Mouse (Mus musculus) neural tube, embryonic 11.5 days (tissue): Measurements from ENCODE around the gene Hap1. TPM values are rescaled to one million over a fixed set of nuclear protein-coding genes. Genes with fewer than 3 reads are reported as not detected.
"Not testable (repeated sequence)": the region's sequence is repeated elsewhere in the genome, so short reads cannot be mapped to it uniquely, and the experiment has no call there.

ENCODE experiments used
- ATAC-seq: fragments of 200-750 bp; cut with Nextera tagmentation; 2 replicates; pipeline ENCODE4 v1.8.0; 2017; ENCODE audit warnings: moderate number of reproducible peaks, mild to moderate bottlenecking, moderate TSS enrichment, moderate library complexity; ENCODE audit not compliant: insufficient read depth, low FRiP score, low TSS enrichment
- DNase-seq: peaks from one replicate; pipeline ENCODE4 v3.0.0-alpha.2; 2015; ENCODE audit warnings: low spot score
- H3K27ac ChIP-seq: fragments of 300-500 bp; sonication (generic); 2 replicates; pipeline ENCODE4 v1.5.1; 2014; ENCODE audit warnings: low read depth, mild to moderate bottlenecking, low read length
- H3K27me3 ChIP-seq: fragments of 300-500 bp; sonication (generic); 2 replicates; pipeline ENCODE4 v1.6.1; 2014; ENCODE audit warnings: mild to moderate bottlenecking, low read length, mixed read lengths; ENCODE audit not compliant: control insufficient read depth, insufficient read depth
- H3K36me3 ChIP-seq: fragments of 300-500 bp; sonication (generic); 2 replicates; pipeline ENCODE4 v1.6.1; 2014; ENCODE audit warnings: mild to moderate bottlenecking, low read length, moderate library complexity, mixed read lengths; ENCODE audit not compliant: control insufficient read depth, insufficient read depth
- H3K4me1 ChIP-seq: fragments of 300-500 bp; sonication (generic); 2 replicates; pipeline ENCODE4 v1.6.1; 2014; ENCODE audit warnings: low read length, mixed read lengths; ENCODE audit not compliant: control insufficient read depth, insufficient read depth
- H3K4me2 ChIP-seq: fragments of 300-500 bp; sonication (generic); 2 replicates; pipeline ENCODE4 v1.6.1; 2014; ENCODE audit warnings: low read depth, mild to moderate bottlenecking, moderate library complexity
- H3K4me3 ChIP-seq: fragments of 300-500 bp; sonication (generic); 2 replicates; pipeline ENCODE4 v1.5.1; 2014; ENCODE audit warnings: low read depth, low read length
- H3K9ac ChIP-seq: fragments of 300-500 bp; sonication (generic); 2 replicates; pipeline ENCODE4 v1.6.1; 2014; ENCODE audit warnings: mild to moderate bottlenecking, low read length
- H3K9me3 ChIP-seq: fragments of 300-500 bp; sonication (generic); 2 replicates; pipeline ENCODE4 v1.6.1; 2016; ENCODE audit warnings: low read length; ENCODE audit not compliant: control insufficient read depth
- WGBS: fragments of 180-500 bp; shearing (Covaris S2); extraction: QIAGEN DNeasy Blood & Tissue Kit; methylation state at CpG from one replicate; pipeline ENCODE4 v1.1.7; 2014; 5-methylcytosine and 5-hydroxymethylcytosine counted together
- polyA plus RNA-seq: library from polyadenylated mRNA; unstranded; fragments of >200 nt; fragmentation: Nextera tagmentation; extraction: Ambion mirVana; gene quantifications from 2 replicates; pipeline ENCODE4 v1.2.1, GENCODE M21; 2014

Gene Hap1
- polyA plus RNA-seq, 1 experiment from 2014 or later = 10.6 TPM

DNA sequence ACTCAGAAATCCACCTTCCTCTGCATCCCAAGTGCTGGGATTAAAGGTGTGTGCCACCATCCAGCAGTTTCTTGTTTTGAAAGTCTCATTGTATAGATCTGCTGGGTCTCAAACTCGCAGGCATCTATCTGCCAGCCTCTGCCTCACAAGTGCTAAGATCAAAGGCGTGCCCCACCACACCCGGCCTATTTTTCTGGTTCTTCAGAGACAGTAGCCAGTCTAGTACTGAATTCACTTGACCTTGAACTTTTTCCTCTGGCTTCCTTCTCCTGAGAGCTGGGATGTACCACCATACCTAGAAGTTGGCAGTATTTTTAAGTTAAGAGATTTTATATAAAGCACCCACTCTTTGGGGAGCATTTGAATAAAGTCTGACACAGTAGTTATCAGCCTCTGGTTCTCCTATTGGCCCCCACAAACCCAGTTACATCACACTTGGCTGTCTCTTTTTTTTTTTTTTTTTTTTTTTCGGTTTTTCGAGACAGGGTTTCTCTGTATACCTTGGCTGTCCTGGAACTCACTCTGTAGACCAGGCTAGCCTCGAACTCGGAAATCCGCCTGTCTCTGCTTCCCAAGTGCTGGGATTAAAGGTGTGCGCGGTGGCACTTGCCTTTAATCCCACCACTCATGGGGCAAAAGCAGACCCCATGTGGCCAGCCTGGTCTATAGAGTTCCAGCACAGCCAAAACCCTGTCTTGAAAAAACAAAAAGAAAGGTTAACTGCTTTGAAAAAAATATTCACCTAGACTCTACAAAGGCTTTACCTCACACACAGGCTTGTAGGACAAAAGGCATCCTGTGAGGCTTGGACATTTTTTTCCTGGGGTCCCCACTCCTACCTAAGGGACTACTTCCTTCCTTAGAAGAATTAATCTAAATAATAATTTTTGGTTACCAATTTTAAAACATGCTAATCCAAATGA lies 37.1 kb downstream of the Hap1 start:
- DNase-seq (no peak), ATAC-seq (no peak)
- Histone ChIP-seq H3K4me1 (no peaks in the 10 kb centered on the region; the same call in 1 of the 2 replicates), H3K27me3 (no peaks in the 10 kb centered on the region), H3K9ac (no peak overlapping the region), H3K36me3 (peaks cover 6% of the 10 kb centered on the region), H3K9me3 (no peaks in the 10 kb centered on the region), H3K4me3 (peak overlapping the region; percentile 18), H3K4me2 (peak overlapping the region; percentile 35), H3K27ac (no peak overlapping the region)
- 91% methylated on average over 10 of the region's 10 CpGs for WGBS

DNA sequence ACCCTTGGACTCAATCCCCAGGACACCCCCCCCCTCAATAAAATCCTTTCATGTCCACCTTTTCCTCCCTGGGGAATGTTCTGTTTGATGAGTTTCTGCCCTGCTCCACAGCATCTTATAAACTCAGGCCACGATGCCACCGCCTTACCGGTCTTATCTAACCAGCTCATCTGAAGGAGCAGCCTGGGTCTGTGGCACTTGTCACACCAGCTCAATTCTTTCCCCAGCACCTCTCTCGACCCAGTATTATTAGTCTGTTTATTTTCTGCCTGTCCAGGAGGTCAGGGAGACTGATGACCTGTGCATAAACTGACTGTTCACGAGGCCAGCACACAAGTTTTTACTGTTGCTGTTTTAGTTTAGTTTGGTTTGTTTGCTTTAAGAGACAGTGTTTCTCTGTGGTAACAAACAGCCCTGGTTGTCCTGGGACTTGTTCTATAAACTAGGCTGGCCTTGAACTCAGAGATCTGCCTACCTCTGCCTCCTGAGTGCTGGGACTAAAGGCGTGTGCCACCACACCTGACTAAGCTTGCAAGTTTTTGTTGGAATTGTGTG lies 38.0 kb downstream of the Hap1 start:
- no peak for DNase-seq
- Histone ChIP-seq H3K27me3 (no peaks in the 10 kb centered on the region), H3K36me3 (peaks cover 6% of the 10 kb centered on the region), H3K27ac (no peak overlapping the region), H3K4me3 (no peak overlapping the region), H3K9ac (no peak overlapping the region), H3K9me3 (no peaks in the 10 kb centered on the region), H3K4me1 (no peaks in the 10 kb centered on the region; the same call in 1 of the 2 replicates), H3K4me2 (no peak overlapping the region)
- no peak for ATAC-seq
- 76% methylated on average over 6 of the region's 6 CpGs for WGBS

DNA sequence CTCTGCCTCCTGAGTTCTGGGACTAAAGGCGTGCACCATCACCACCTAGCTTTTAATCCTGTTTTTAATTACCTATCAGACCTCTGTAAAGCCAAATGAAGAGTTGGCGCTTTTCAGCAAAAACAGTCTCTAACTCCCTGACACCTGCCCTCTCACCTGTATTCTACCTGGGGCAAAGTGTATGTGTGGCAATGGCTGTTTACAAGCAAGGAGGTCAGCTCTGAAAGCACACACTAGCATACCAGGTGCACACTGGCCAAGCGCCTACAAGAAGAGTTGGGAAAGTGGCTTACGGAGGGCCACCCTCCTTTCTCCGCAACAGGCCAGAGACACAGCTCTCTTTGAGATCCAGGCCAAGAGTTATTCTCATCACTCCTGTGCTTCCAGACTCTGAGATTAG lies 40.5 kb downstream of the Hap1 start:
- 93% methylated on average over 5 of the region's 5 CpGs for WGBS
- no peak overlapping the region for H3K4me2 ChIP-seq
- H3K4me1 ChIP-seq = no peaks in the 10 kb centered on the region
- no peaks in the 10 kb centered on the region for H3K36me3 ChIP-seq
- no peaks in the 10 kb centered on the region for H3K27me3 ChIP-seq
- H3K27ac ChIP-seq = no peak overlapping the region
- no peak overlapping the region for H3K4me3 ChIP-seq
- ATAC-seq (no peak), DNase-seq (no peak)
- no peaks in the 10 kb centered on the region for H3K9me3 ChIP-seq
- H3K9ac ChIP-seq = no peak overlapping the region

GRCm38 (mm10) chr11:100313424-100313823 lies 42.5 kb downstream of the Hap1 start:
- H3K9ac ChIP-seq = no peak overlapping the region
- ATAC-seq = no peak
- no peak for DNase-seq
- no peaks in the 10 kb centered on the region for H3K27me3 ChIP-seq
- no peak overlapping the region for H3K4me2 ChIP-seq
- no peak overlapping the region for H3K4me3 ChIP-seq
- no peaks in the 10 kb centered on the region for H3K36me3 ChIP-seq
- no peaks in the 10 kb centered on the region for H3K4me1 ChIP-seq
- 90% methylated on average over 6 of the region's 6 CpGs for WGBS
- H3K27ac ChIP-seq = no peak overlapping the region
- no peaks in the 10 kb centered on the region for H3K9me3 ChIP-seq

DNA sequence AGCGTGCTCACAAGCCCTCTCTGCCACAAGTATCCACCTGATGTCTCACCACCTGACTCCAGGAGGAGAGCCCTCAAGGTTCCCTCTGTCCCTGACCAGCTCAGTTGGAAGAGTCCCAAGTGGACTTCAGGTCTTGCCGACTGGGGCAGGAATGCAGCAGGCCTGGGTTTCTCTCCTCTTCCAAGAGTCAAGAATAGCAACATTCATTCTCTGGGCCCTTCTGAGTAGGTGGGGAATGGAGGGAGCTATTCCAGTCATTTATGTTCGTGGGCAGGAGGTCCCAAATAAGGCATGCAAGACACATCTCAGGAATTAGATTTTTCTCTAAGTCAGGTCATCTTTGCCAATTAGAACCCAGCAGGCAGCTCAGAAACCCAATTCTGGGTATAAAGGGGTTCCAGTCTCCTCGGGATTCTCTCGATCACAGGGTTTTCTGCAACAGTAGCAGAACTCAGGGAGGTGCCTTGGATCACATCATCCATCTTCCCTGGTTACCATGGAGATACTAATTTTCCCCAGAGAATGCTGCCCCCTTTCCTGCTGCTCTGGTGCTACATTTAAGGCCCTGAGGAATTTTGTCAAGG lies 43.7 kb downstream of the Hap1 start:
- no peak overlapping the region for H3K4me2 ChIP-seq
- DNase-seq (no peak), ATAC-seq (no peak)

DNA sequence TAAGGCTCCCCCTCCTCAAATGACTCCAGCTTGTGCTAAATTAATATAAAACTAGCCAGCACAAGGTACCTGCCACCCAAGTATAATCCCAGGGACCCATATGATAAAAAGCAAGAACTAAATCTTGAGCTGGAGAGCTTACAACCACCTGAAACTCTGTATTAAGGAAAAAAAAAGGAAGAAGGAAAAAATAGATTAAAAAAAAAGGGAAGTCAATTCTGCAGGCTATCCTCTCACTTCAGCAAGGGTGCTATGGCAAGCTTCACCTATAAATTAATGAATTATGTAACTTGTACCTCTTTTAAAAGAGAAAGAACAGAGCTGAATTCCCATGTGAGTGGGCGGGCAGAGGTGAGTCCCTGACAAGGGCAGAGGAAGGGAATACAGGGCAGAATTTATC lies 44.3 kb downstream of the Hap1 start:
- no peak for DNase-seq
- H3K27ac ChIP-seq = no peak overlapping the region

More for the DNA sequence above, 43.7 kb downstream of the Hap1 start:
- Histone ChIP-seq H3K4me1 (no peaks in the 10 kb centered on the region), H3K27ac (no peak overlapping the region), H3K36me3 (no peaks in the 10 kb centered on the region), H3K4me3 (no peak overlapping the region), H3K27me3 (no peaks in the 10 kb centered on the region), H3K9ac (no peak overlapping the region), H3K9me3 (no peaks in the 10 kb centered on the region)
- WGBS = 18% methylated on average over 5 of the region's 5 CpGs

DNA sequence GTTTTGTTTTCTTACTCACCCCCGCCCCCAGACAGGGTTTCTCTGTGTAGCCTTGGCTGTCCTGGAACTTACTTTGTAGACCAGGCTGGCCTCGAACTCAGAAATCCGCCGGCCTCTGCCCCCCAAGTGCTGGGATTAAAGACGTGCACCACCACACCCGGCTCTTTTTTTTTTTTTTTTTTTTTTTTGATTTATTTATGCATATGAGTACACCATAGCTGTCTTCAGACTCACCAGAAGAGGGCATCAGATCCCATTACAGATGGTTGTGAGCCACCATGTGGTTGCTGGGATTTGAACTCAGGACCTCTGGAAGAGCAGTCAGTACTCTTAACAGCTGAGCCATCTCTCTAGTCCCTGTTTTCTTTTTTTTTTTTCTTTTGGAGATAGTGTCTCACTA lies 47.3 kb downstream of the Hap1 start:
- H3K36me3 ChIP-seq, H3K9ac ChIP-seq, DNase-seq, H3K4me1 ChIP-seq, H3K9me3 ChIP-seq, H3K27me3 ChIP-seq, H3K27ac ChIP-seq, H3K4me3 ChIP-seq, H3K4me2 ChIP-seq, ATAC-seq: not testable (repeated sequence)
- 94% methylated on average over 5 of the region's 6 CpGs for WGBS

More for the DNA sequence above, 44.3 kb downstream of the Hap1 start:
- Histone ChIP-seq H3K4me1 (no peaks in the 10 kb centered on the region), H3K9me3 (no peaks in the 10 kb centered on the region), H3K4me3 (no peak overlapping the region), H3K36me3 (no peaks in the 10 kb centered on the region), H3K27me3 (no peaks in the 10 kb centered on the region), H3K4me2 (no peak overlapping the region), H3K9ac (no peak overlapping the region)
- 67% methylated on average over 1 of the region's 1 CpGs for WGBS
- ATAC-seq = no peak

- Histone ChIP-seq H3K9me3 (no peaks in the 10 kb centered on the region), H3K4me2 (no peak overlapping the region), H3K36me3 (no peaks in the 10 kb centered on the region), H3K4me3 (no peak overlapping the region), H3K4me1 (no peaks in the 10 kb centered on the region), H3K9ac (no peak overlapping the region), H3K27ac (no peak overlapping the region), H3K27me3 (no peaks in the 10 kb centered on the region)
- DNase-seq = no peak
- 86% methylated on average over 5 of the region's 5 CpGs for WGBS
- ATAC-seq = no peak
Observed at GRCm38 (mm10) chr11:100307900-100308299, 48.0 kb downstream of the Hap1 start.
